Mouse (Mus musculus): Measurements from ENCODE around the gene Robo4. TPM values are rescaled to one million over a fixed set of nuclear protein-coding genes. Genes with fewer than 3 reads are reported as not detected.

Gene Robo4
- not detected for polyA plus RNA-seq (2017; shearing (Covaris generic))

GRCm38 (mm10) chr9:37401802-37402201, at the start of gene Robo4:
TSS of gene Robo4 (plus strand) at chr9:37401897.

DNA sequence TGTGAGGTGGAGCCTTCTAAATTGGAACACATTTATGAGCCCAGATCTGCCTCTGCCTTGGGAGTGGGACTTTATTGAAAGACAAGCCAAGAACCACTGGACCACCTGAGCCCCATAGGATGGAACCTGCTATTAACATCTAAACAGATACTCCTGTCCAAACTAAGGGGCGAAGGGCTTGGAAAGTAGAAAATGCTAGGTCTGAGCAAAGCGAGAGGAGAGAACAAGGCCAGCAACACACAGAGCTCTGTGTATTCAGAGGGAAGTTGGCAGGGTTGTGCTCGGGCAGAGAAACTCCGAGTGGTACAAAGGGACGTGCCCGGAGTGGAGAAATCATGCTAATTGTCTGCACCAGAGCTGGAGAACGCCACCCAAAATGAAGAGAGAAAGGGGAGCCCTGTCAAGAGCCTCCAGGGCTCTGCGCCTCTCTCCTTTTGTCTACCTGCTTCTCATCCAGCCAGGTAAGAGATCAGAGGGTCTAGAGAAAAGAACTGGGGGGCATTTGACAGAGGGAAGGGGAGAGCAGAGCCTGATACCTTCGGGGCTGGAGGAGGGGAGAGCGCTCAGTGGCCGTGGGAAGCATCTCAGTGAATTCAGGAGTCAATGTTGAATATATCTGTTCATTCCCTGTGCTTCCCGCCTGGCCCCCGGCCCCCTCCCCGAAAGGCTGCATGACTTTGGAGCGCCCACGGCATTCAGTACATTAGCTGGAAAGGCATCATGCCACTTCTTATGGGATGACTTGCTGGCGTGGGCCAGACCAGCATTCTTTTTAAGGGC, 34.2 kb upstream of the Robo4 start, which contains the start of gene Hepacam:
Gene Hepacam, plus strand, starts transcription at position 51 of the 780 bp plus-strand sequence.

DNA sequence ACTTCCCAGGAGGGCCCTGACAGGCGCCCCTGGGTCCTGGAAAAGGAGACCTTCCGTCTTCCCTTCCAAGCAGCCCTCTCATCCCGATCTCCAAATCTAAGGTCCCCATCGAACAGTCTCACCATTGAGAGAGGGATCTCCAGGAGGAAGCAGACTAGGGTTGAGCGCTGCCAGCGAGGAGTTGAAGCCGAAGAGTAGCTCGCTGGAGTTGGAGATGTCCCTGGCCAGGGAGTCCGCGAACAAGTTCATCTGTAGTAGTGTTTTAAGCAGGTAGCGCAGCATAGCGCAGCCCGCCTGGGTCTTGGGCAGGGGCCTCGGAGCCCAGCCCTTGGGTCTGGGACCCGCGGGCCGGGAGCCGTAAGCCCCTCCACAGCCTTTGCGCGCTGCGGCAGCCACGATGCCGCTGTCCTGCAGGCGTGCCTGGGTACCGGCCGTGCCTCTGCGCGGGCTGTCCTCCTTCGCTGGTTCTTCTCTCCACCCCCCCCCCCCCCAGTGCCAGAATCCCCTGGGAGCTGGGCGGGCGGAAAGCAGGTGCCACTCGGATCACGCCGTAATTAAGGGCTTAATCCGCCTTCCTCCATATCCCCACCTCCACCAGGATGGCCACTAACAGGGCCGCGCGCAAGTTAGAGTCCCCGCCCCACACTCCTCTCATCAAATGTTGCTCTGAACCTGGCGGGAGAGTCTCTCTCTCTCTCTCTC, 31.2 kb downstream of the Robo4 start, which contains the start of gene Robo3:
Gene Robo3, minus strand, starts transcription at position 527 of the 702 bp plus-strand sequence.

Other genes starting within 250 kb of the Robo4 start
- gene Tmem218, start 193.7 kb upstream of the Robo4 start, polyA plus RNA-seq (2017; shearing (Covaris generic)) = 1 to 10 TPM; 1.9 to 5.0 TPM
- gene Slc37a2, start 146.2 kb upstream of the Robo4 start, polyA plus RNA-seq (2017; shearing (Covaris generic)) = 1 to 10 TPM; 4.1 to 6.7 TPM
- gene Ccdc15, start 53.5 kb upstream of the Robo4 start, polyA plus RNA-seq (2017; shearing (Covaris generic)) = 1 to 10 TPM; 6.3 to 7.1 TPM
- under 1 TPM in 1 of 2 experiments, not detected in 1; 0.05 TPM for gene Hepacam, start 34.5 kb upstream of the Robo4 start, polyA plus RNA-seq (2017; shearing (Covaris generic))
- gene Robo3, start 31.3 kb downstream of the Robo4 start, polyA plus RNA-seq (2017; shearing (Covaris generic)) = 1 to 10 TPM in 1 of 2 experiments, under 1 TPM in 1; 0.17 to 1.3 TPM
- gene Msantd2, start 87.4 kb downstream of the Robo4 start, polyA plus RNA-seq (2017; shearing (Covaris generic)) = 10 to 100 TPM; 23.8 to 28.9 TPM
- under 1 TPM; 0.37 to 0.92 TPM for gene Esam, start 126.2 kb downstream of the Robo4 start, polyA plus RNA-seq (2017; shearing (Covaris generic))
- 1 to 10 TPM in 1 of 2 experiments, under 1 TPM in 1; 0.28 to 5.9 TPM for gene Vsig2, start 137.4 kb downstream of the Robo4 start, polyA plus RNA-seq (2017; shearing (Covaris generic))
- gene Nrgn, start 151.0 kb downstream of the Robo4 start, polyA plus RNA-seq (2017; shearing (Covaris generic)) = 10 to 100 TPM in 1 of 2 experiments, 1 to 10 TPM in 1; 1.6 to 14.9 TPM
- 10 to 100 TPM; 14.9 to 16.8 TPM for gene Siae, start 153.8 kb downstream of the Robo4 start, polyA plus RNA-seq (2017; shearing (Covaris generic))
- gene Spa17, start 211.8 kb downstream of the Robo4 start, polyA plus RNA-seq (2017; shearing (Covaris generic)) = 1 to 10 TPM in 1 of 2 experiments, under 1 TPM in 1; 0.86 to 1.3 TPM